Mouse (Mus musculus) stomach, embryonic 16.5 days (tissue): ENCODE data around the gene Hes7. TPM values are rescaled to one million over a fixed set of nuclear protein-coding genes. Genes with fewer than 3 reads are reported as not detected.
A peak's percentile ranks its signal among the peaks of the same experiment; 100 is the strongest.

Experiments used
- ATAC-seq: fragments of 200-750 bp; cut with Nextera tagmentation; 2 replicates; pipeline ENCODE4 v1.8.0; 2017; ENCODE audit warnings: moderate number of reproducible peaks, moderate TSS enrichment; ENCODE audit not compliant: insufficient read depth, low FRiP score
- H3K27ac ChIP-seq: fragments of 300-500 bp; sonication (generic); 2 replicates; pipeline ENCODE4 v1.5.1; 2014; ENCODE audit warnings: low read length
- H3K27me3 ChIP-seq: fragments of 300-500 bp; sonication (generic); 2 replicates; pipeline ENCODE4 v1.6.1; 2014; ENCODE audit warnings: low read length, control low read depth, mixed read lengths; ENCODE audit not compliant: control insufficient read depth, insufficient read depth
- H3K36me3 ChIP-seq: fragments of 300-500 bp; sonication (generic); 2 replicates; pipeline ENCODE4 v1.6.1; 2014; ENCODE audit warnings: low read length; ENCODE audit not compliant: control insufficient read depth, insufficient read depth
- H3K4me1 ChIP-seq: fragments of 300-500 bp; sonication (generic); 2 replicates; pipeline ENCODE4 v1.6.1; 2014; ENCODE audit warnings: low read length, control low read depth, mixed read lengths; ENCODE audit not compliant: control insufficient read depth, insufficient read depth
- H3K4me2 ChIP-seq: fragments of 300-500 bp; sonication (generic); 2 replicates; pipeline ENCODE4 v1.6.1; 2014; ENCODE audit warnings: low read depth, low read length, mixed read lengths
- H3K4me3 ChIP-seq: fragments of 300-500 bp; sonication (generic); replicated peaks from 2 replicates; pipeline ENCODE4 v1.5.1; 2014; ENCODE audit warnings: mild to moderate bottlenecking, low read length
- H3K9ac ChIP-seq: fragments of 300-500 bp; sonication (generic); 2 replicates; pipeline ENCODE4 v1.6.1; 2014; ENCODE audit warnings: low read length
- H3K9me3 ChIP-seq: fragments of 300-500 bp; sonication (generic); replicated peaks from 2 replicates; pipeline ENCODE4 v1.6.1; 2016; ENCODE audit warnings: low read length, control low read depth; ENCODE audit not compliant: control insufficient read depth
- WGBS: fragments of 180-500 bp; shearing (Covaris S2); extraction: QIAGEN DNeasy Blood & Tissue Kit; methylation state at CpG from one replicate; pipeline ENCODE4 v1.1.7; 2014; 5-methylcytosine and 5-hydroxymethylcytosine counted together
- polyA plus RNA-seq: library from polyadenylated mRNA; unstranded; fragments of >200 nt; fragmentation: Nextera tagmentation; extraction: Ambion mirVana; gene quantifications from 2 replicates; pipeline ENCODE4 v1.2.1, GENCODE M21; 2015

The Hes7 gene
- polyA plus RNA-seq, 1 experiment from 2014 or later, result 0.40 TPM

- Histone ChIP-seq H3K4me2 (no peak overlapping the region), H3K9me3 (no peaks in the 10 kb centered on the region), H3K36me3 (no peaks in the 10 kb centered on the region), H3K27ac (no peak overlapping the region), H3K4me3 (no peak overlapping the region), H3K9ac (no peak overlapping the region), H3K4me1 (peaks cover 6% of the 10 kb centered on the region; the same call in 1 of the 2 replicates), H3K27me3 (no peaks in the 10 kb centered on the region)
- 86% methylated on average over 5 of the region's 5 CpGs for WGBS
- ATAC-seq, result no peak
Observed at GRCm38 (mm10) chr11:69148451-69148960, 28.3 kb downstream of the Hes7 start.

GRCm38 (mm10) chr11:69149728-69150127 is 29.5 kb downstream of the Hes7 start:
- Histone ChIP-seq H3K9ac (no peak overlapping the region), H3K27ac (no peak overlapping the region), H3K4me1 (peaks cover 6% of the 10 kb centered on the region; the same call in 1 of the 2 replicates), H3K4me2 (no peak overlapping the region), H3K4me3 (no peak overlapping the region), H3K27me3 (no peaks in the 10 kb centered on the region), H3K9me3 (no peaks in the 10 kb centered on the region), H3K36me3 (no peaks in the 10 kb centered on the region)
- 73% methylated on average over 6 of the region's 6 CpGs for WGBS
- no peak for ATAC-seq

- no peaks in the 10 kb centered on the region for H3K9me3 ChIP-seq
- peak overlapping the region; percentile 52 for H3K4me2 ChIP-seq
- peak; percentile 29; the same call in 1 of the 2 replicates for ATAC-seq
- no peak overlapping the region for H3K27ac ChIP-seq
- H3K4me3 ChIP-seq, result peak overlapping the region; percentile 32
- H3K27me3 ChIP-seq, result no peaks in the 10 kb centered on the region
- H3K36me3 ChIP-seq, result no peaks in the 10 kb centered on the region
- peak overlapping the region; percentile 60 for H3K9ac ChIP-seq
- 6% methylated on average over 7 of the region's 7 CpGs for WGBS
- H3K4me1 ChIP-seq, result peaks cover 6% of the 10 kb centered on the region; the same call in 1 of the 2 replicates
Observed at GRCm38 (mm10) chr11:69150444-69150843, 30.2 kb downstream of the Hes7 start.

- no peaks in the 10 kb centered on the region for H3K27me3 ChIP-seq
- no peak for ATAC-seq
- no peaks in the 10 kb centered on the region for H3K36me3 ChIP-seq
- peak overlapping the region; percentile 60; the same call in 1 of the 2 replicates for H3K9ac ChIP-seq
- peak overlapping the region; percentile 32 for H3K4me3 ChIP-seq
- peaks cover 6% of the 10 kb centered on the region; the same call in 1 of the 2 replicates for H3K4me1 ChIP-seq
- H3K4me2 ChIP-seq, result peak overlapping the region; percentile 52
- no peak overlapping the region; the same call in 1 of the 2 replicates for H3K27ac ChIP-seq
- no peaks in the 10 kb centered on the region for H3K9me3 ChIP-seq
- WGBS, result 46% methylated on average over 6 of the region's 6 CpGs
Observed at GRCm38 (mm10) chr11:69151004-69151403, 30.8 kb downstream of the Hes7 start.

GRCm38 (mm10) chr11:69153831-69154230 is 33.6 kb downstream of the Hes7 start:
- H3K9me3 ChIP-seq, result no peaks in the 10 kb centered on the region
- no peak overlapping the region for H3K9ac ChIP-seq
- no peak overlapping the region for H3K27ac ChIP-seq
- H3K4me2 ChIP-seq, result no peak overlapping the region
- WGBS, result 79% methylated on average over 8 of the region's 8 CpGs
- peaks cover 10% of the 10 kb centered on the region; the same call in 1 of the 2 replicates for H3K4me1 ChIP-seq
- no peaks in the 10 kb centered on the region for H3K36me3 ChIP-seq
- peaks cover 14% of the 10 kb centered on the region for H3K27me3 ChIP-seq
- no peak for ATAC-seq
- no peak overlapping the region for H3K4me3 ChIP-seq

GRCm38 (mm10) chr11:69155351-69155750 is 35.1 kb downstream of the Hes7 start:
- WGBS, result 35% methylated on average over 1 of the region's 1 CpGs
- ATAC-seq, result no peak
- H3K4me1 ChIP-seq, result peaks cover 10% of the 10 kb centered on the region; the same call in 1 of the 2 replicates
- H3K27ac ChIP-seq, result no peak overlapping the region
- H3K9me3 ChIP-seq, result no peaks in the 10 kb centered on the region
- H3K4me2 ChIP-seq, result no peak overlapping the region
- peaks cover 14% of the 10 kb centered on the region for H3K27me3 ChIP-seq
- H3K4me3 ChIP-seq, result no peak overlapping the region
- H3K36me3 ChIP-seq, result no peaks in the 10 kb centered on the region
- no peak overlapping the region for H3K9ac ChIP-seq

GRCm38 (mm10) chr11:69156800-69157199 is 36.6 kb downstream of the Hes7 start, which contains the start of gene Alox12b:
Gene Alox12b, plus strand, starts transcription at chr11:69156989.
- ATAC-seq, result peak; percentile 47; the same call in 1 of the 2 replicates
- H3K27ac ChIP-seq, result no peak within 1 kb of the TSS

GRCm38 (mm10) chr11:69169313-69169712 is 49.1 kb downstream of the Hes7 start:
- no peak overlapping the region for H3K9ac ChIP-seq
- WGBS, result 76% methylated on average over 12 of the region's 12 CpGs
- no peak for ATAC-seq
- H3K27ac ChIP-seq, result no peak overlapping the region
- no peaks in the 10 kb centered on the region for H3K9me3 ChIP-seq
- H3K4me1 ChIP-seq, result no peaks in the 10 kb centered on the region
- H3K4me2 ChIP-seq, result no peak overlapping the region
- no peaks in the 10 kb centered on the region for H3K27me3 ChIP-seq
- no peaks in the 10 kb centered on the region for H3K36me3 ChIP-seq
- H3K4me3 ChIP-seq, result no peak overlapping the region

More at GRCm38 (mm10) chr11:69156800-69157199, 36.6 kb downstream of the Hes7 start, which contains the start of gene Alox12b:
- Histone ChIP-seq H3K4me2 (peak within 1 kb of the TSS; percentile 21; the same call in 1 of the 2 replicates), H3K9ac (peak within 1 kb of the TSS; percentile 18; the same call in 1 of the 2 replicates), H3K27me3 (peaks cover 14% of the 10 kb centered on the region), H3K36me3 (no peaks in the 10 kb centered on the region), H3K9me3 (no peaks in the 10 kb centered on the region), H3K4me1 (0 out of 2 replicates have a peak, but pooled peaks cover 4% of the 10 kb centered on the region), H3K4me3 (peak within 1 kb of the TSS; percentile 16)
- WGBS, result 2% methylated on average over 18 of the region's 18 CpGs

- Histone ChIP-seq H3K27me3 (no peaks in the 10 kb centered on the region), H3K4me3 (no peak overlapping the region), H3K4me2 (no peak overlapping the region), H3K27ac (no peak overlapping the region), H3K36me3 (no peaks in the 10 kb centered on the region), H3K4me1 (no peaks in the 10 kb centered on the region), H3K9ac (no peak overlapping the region), H3K9me3 (no peaks in the 10 kb centered on the region)
- WGBS, result 22% methylated on average over 7 of the region's 7 CpGs
- ATAC-seq, result peak; percentile 60; the same call in 1 of the 2 replicates
Observed at GRCm38 (mm10) chr11:69171626-69172025, 51.4 kb downstream of the Hes7 start.
